Mouse (Mus musculus): ENCODE results near the gene Gm8108.
"Not testable (repeated sequence)": the region's sequence is repeated elsewhere in the genome, so short reads cannot be mapped to it uniquely, and the experiment has no call there.

GRCm38 (mm10) chr14:4141646-4142045 is 31.3 kb downstream of the Gm8108 start:
- TF ChIP-seq CTCF, EP300 (IDR thresholded peaks at IDR 0.05; ENCODE audit: low read depth): not testable (repeated sequence)

All from liver, postnatal 0 days (tissue).